Mouse (Mus musculus) limb, embryonic 10.5 days (tissue): Measurements from ENCODE around the gene Atp1a3. TPM values are rescaled to one million over a fixed set of nuclear protein-coding genes. Genes with fewer than 3 reads are reported as not detected.
A peak's percentile ranks its signal among the peaks of the same experiment; 100 is the strongest.

Experiments used
- DNase-seq: peaks from one replicate; pipeline ENCODE4 v3.0.0-alpha.2; 2017; ENCODE audit warnings: low spot score
- H3K27ac ChIP-seq: fragments of 300-500 bp; sonication (generic); 2 replicates; pipeline ENCODE4 v1.5.1; 2016; ENCODE audit warnings: mild to moderate bottlenecking
- H3K27me3 ChIP-seq: fragments of 300-500 bp; sonication (generic); 2 replicates; pipeline ENCODE4 v1.6.1; 2016; ENCODE audit warnings: low read depth, mild to moderate bottlenecking; ENCODE audit not compliant: poor library complexity, severe bottlenecking
- H3K36me3 ChIP-seq: fragments of 300-500 bp; sonication (generic); 2 replicates; pipeline ENCODE4 v1.6.1; 2016; ENCODE audit warnings: mild to moderate bottlenecking, moderate library complexity
- H3K4me1 ChIP-seq: fragments of 300-500 bp; sonication (generic); 2 replicates; pipeline ENCODE4 v1.6.1; 2016
- H3K4me3 ChIP-seq: fragments of 300-500 bp; sonication (generic); 2 replicates; pipeline ENCODE4 v1.5.1; 2016; ENCODE audit warnings: mild to moderate bottlenecking, moderate library complexity
- H3K9me3 ChIP-seq: fragments of 300-500 bp; sonication (generic); replicated peaks from 2 replicates; pipeline ENCODE4 v1.6.1; 2016; ENCODE audit warnings: mild to moderate bottlenecking
- WGBS: fragments of 180-500 bp; shearing (Covaris S2); methylation state at CpG from one replicate; pipeline ENCODE4 v1.1.7; 2016; 5-methylcytosine and 5-hydroxymethylcytosine counted together
- microRNA-seq: library from miRNA; unstranded; fragments of <30 nt; microRNA quantifications from one replicate; pipeline ENCODE4, GENCODE M21; 2017
- polyA plus RNA-seq: library from polyadenylated mRNA; unstranded; fragments of >200 nt; fragmentation: Nextera tagmentation; extraction: Ambion mirVana; gene quantifications from 2 replicates; pipeline ENCODE4 v1.2.1, GENCODE M21; 2016

Atp1a3 gene
- polyA plus RNA-seq, 1 experiment from 2014 or later, result 0.05 TPM

- Histone ChIP-seq H3K4me1 (peaks cover 11% of the 10 kb centered on the region), H3K27ac (no peak within 1 kb of the TSS), H3K27me3 (peaks cover 100% of the 10 kb centered on the region), H3K9me3 (no peaks in the 10 kb centered on the region), H3K36me3 (no peaks in the 10 kb centered on the region), H3K4me3 (peak within 1 kb of the TSS; percentile 48)
- DNase-seq, result peak; percentile 49
- WGBS, result under 1% methylated on average over 70 of the region's 72 CpGs
Observed at GRCm38 (mm10) chr7:24944257-24944950, 61.4 kb downstream of the Atp1a3 start, which contains the start of gene Gm4881. Gene Gm4881 (minus strand): TSS chr7:24944494.

GRCm38 (mm10) chr7:24943641-24944040, 62.1 kb downstream of the Atp1a3 start:
- no peak for DNase-seq
- Histone ChIP-seq H3K27me3 (peaks cover 100% of the 10 kb centered on the region), H3K27ac (no peak overlapping the region), H3K4me3 (no peak overlapping the region), H3K4me1 (peaks cover 11% of the 10 kb centered on the region), H3K9me3 (no peaks in the 10 kb centered on the region), H3K36me3 (no peaks in the 10 kb centered on the region)
- 7% methylated on average over 6 of the region's 6 CpGs for WGBS

GRCm38 (mm10) chr7:24931651-24932050, 74.1 kb downstream of the Atp1a3 start:
- Histone ChIP-seq H3K4me1 (peaks cover 42% of the 10 kb centered on the region), H3K27me3 (peaks cover 97% of the 10 kb centered on the region), H3K9me3 (no peaks in the 10 kb centered on the region), H3K4me3 (no peak overlapping the region), H3K27ac (no peak overlapping the region), H3K36me3 (peaks cover 11% of the 10 kb centered on the region)
- DNase-seq, result no peak
- 2% methylated on average over 15 of the region's 15 CpGs for WGBS

- no peak for DNase-seq
- Histone ChIP-seq H3K27me3 (peaks cover 85% of the 10 kb centered on the region), H3K9me3 (no peaks in the 10 kb centered on the region), H3K27ac (no peak overlapping the region), H3K36me3 (peaks cover 23% of the 10 kb centered on the region), H3K4me1 (peaks cover 42% of the 10 kb centered on the region), H3K4me3 (no peak overlapping the region)
- WGBS, result 60% methylated on average over 6 of the region's 6 CpGs
Observed at GRCm38 (mm10) chr7:24930475-24930874, 75.3 kb downstream of the Atp1a3 start.

Small RNA genes within 50 kb of the gene (microRNA-seq; reads per million reads assigned to microRNA genes)
- gene Mir7046 (not detected), gene Mir7047 (not detected)

Other genes with a start within 250 kb of the Atp1a3 start
- not detected in 2 replicates for gene Cd177, start 245.6 kb downstream of the Atp1a3 start, polyA plus RNA-seq
- 0.20 and 0.34 TPM in 2 replicates for gene Ceacam10, start 228.8 kb downstream of the Atp1a3 start, polyA plus RNA-seq
- 15.1 and 17.8 TPM in 2 replicates for gene Gm9844, start 143.7 kb downstream of the Atp1a3 start, polyA plus RNA-seq
- gene Lypd4, start 136.0 kb downstream of the Atp1a3 start, polyA plus RNA-seq, result not detected in 2 replicates
- gene Dmrtc2, start 135.9 kb downstream of the Atp1a3 start, polyA plus RNA-seq, result not detected in 2 replicates
- gene Rps19, start 121.6 kb downstream of the Atp1a3 start, polyA plus RNA-seq, result 2,143 and 2,281 TPM in 2 replicates
- 0.31 and 0.36 TPM in 2 replicates for gene Cd79a, start 108.6 kb downstream of the Atp1a3 start, polyA plus RNA-seq
- gene Arhgef1, start 103.0 kb downstream of the Atp1a3 start, polyA plus RNA-seq, result 77.1 and 100 TPM in 2 replicates
- gene Gm4881, start 61.5 kb downstream of the Atp1a3 start, polyA plus RNA-seq, result not detected in 2 replicates
- gene Rabac1, start 33.2 kb downstream of the Atp1a3 start, polyA plus RNA-seq, result 57.5 and 57.8 TPM in 2 replicates
- 5.4 and 8.7 TPM in 2 replicates for gene Grik5, start 66.4 kb upstream of the Atp1a3 start, polyA plus RNA-seq
- gene Zfp574, start 66.6 kb upstream of the Atp1a3 start, polyA plus RNA-seq, result 44.1 and 48.3 TPM in 2 replicates
- gene Pou2f2, start 173.8 kb upstream of the Atp1a3 start, polyA plus RNA-seq, result 3.3 and 4.1 TPM in 2 replicates
- gene Dedd2, start 214.7 kb upstream of the Atp1a3 start, polyA plus RNA-seq, result 10.5 and 11.5 TPM in 2 replicates
- 3.1 and 3.3 TPM in 2 replicates for gene Zfp526, start 215.5 kb upstream of the Atp1a3 start, polyA plus RNA-seq
- gene Gsk3a, start 231.9 kb upstream of the Atp1a3 start, polyA plus RNA-seq, result 11.7 and 12.0 TPM in 2 replicates
- gene Erf, start 244.8 kb upstream of the Atp1a3 start, polyA plus RNA-seq, result 14.2 and 16.6 TPM in 2 replicates